Mouse (Mus musculus) lung, postnatal 4 days (tissue): ENCODE measurements around the gene Lad1.

Experiments
- DNase-seq, 2 experiments: peaks; one replicate each; pipeline ENCODE4 v3.0.0; 2021

Gene Lad1

GRCm38 (mm10) chr1:135810180-135810579 lies 8.2 kb upstream of the Lad1 start:
- no peak for DNase-seq

- DNase-seq: peak; percentile 75 to 88
Observed at GRCm38 (mm10) chr1:135811016-135811646, 7.3 kb upstream of the Lad1 start.

- DNase-seq: no peak
Observed at GRCm38 (mm10) chr1:135812205-135812604, 6.2 kb upstream of the Lad1 start.

- no peak for DNase-seq
Observed at GRCm38 (mm10) chr1:135812618-135813017, 5.8 kb upstream of the Lad1 start.

- DNase-seq: no peak
Observed at GRCm38 (mm10) chr1:135813071-135813470, 5.3 kb upstream of the Lad1 start.

GRCm38 (mm10) chr1:135813687-135814395 lies 4.6 kb upstream of the Lad1 start:
- DNase-seq: no peak

GRCm38 (mm10) chr1:135814531-135814930 lies 3.9 kb upstream of the Lad1 start:
- no peak for DNase-seq

GRCm38 (mm10) chr1:135817595-135817994 lies 803 bp upstream of the Lad1 start:
- no peak for DNase-seq

GRCm38 (mm10) chr1:135820071-135820470 lies 1.7 kb downstream of the Lad1 start:
- DNase-seq: no peak

- no peak for DNase-seq
Observed at GRCm38 (mm10) chr1:135820736-135821364, 2.5 kb downstream of the Lad1 start.

- no peak for DNase-seq
Observed at GRCm38 (mm10) chr1:135821780-135822179, 3.4 kb downstream of the Lad1 start.

GRCm38 (mm10) chr1:135828918-135829317 lies 10.5 kb downstream of the Lad1 start:
- peak in 1 of 2 experiments; percentile 56 for DNase-seq

GRCm38 (mm10) chr1:135834206-135834859 lies 15.9 kb downstream of the Lad1 start:
- no peak for DNase-seq

GRCm38 (mm10) chr1:135834983-135835382 lies 16.6 kb downstream of the Lad1 start:
- DNase-seq: no peak

GRCm38 (mm10) chr1:135835716-135836483 lies 17.5 kb downstream of the Lad1 start, which contains the start of gene Tnnt2:
Gene Tnnt2 (plus strand): TSS chr1:135836354.
- DNase-seq: no peak

- DNase-seq: no peak
Observed at GRCm38 (mm10) chr1:135838626-135839025, 20.2 kb downstream of the Lad1 start.

GRCm38 (mm10) chr1:135839065-135839464 lies 20.7 kb downstream of the Lad1 start:
- no peak for DNase-seq

GRCm38 (mm10) chr1:135840675-135841395 lies 22.4 kb downstream of the Lad1 start:
- no peak for DNase-seq

GRCm38 (mm10) chr1:135843519-135844262 lies 25.3 kb downstream of the Lad1 start:
- no peak for DNase-seq

GRCm38 (mm10) chr1:135844481-135844880 lies 26.1 kb downstream of the Lad1 start:
- DNase-seq: peak; percentile 63 to 69

GRCm38 (mm10) chr1:135846632-135847031 lies 28.2 kb downstream of the Lad1 start:
- no peak for DNase-seq
